Mouse (Mus musculus) megakaryocyte, adult 5-6 weeks (primary cell): ENCODE data around the gene Ulk4. TPM values are rescaled to one million over a fixed set of nuclear protein-coding genes. Genes with fewer than 3 reads are reported as not detected.

Experiments
- ATAC-seq: 2 replicates; pipeline ENCODE4 v1.8.0; 2016; ENCODE audit warnings: mild to moderate bottlenecking, inconsistent platforms; ENCODE audit not compliant: poor library complexity, severe bottlenecking
- total RNA-seq, 2 experiments: library from RNA; stranded (forward) in 1 of 2; stranded (reverse) in 1 of 2; fragments of 153-499, 151-499 nt in 1 of 2; fragments of 221-1000, 200-1000 nt in 1 of 2; gene quantifications; 2 replicates each; pipeline versions ENCODE4 v1.2.3 to v1.2.4; 2015 to 2017

The Ulk4 gene
- total RNA-seq (2015) (0.20 TPM in 1 of 2 replicates, not detected in the other), total RNA-seq (2017) (0.12 and 1.0 TPM in 2 replicates)

GRCm38 (mm10) chr9:121277118-121278060, at the start of gene Ulk4:
TSS of gene Ulk4 (minus strand) at chr9:121277197.
- peak; percentile 97 for ATAC-seq

GRCm38 (mm10) chr9:121322034-121322433, 45.0 kb upstream of the Ulk4 start:
- no peak for ATAC-seq

GRCm38 (mm10) chr9:121321118-121321517, 44.1 kb upstream of the Ulk4 start:
- no peak for ATAC-seq

- ATAC-seq = no peak
These were observed 43.4 kb upstream of the Ulk4 start for GRCm38 (mm10) chr9:121320433-121320832.

- ATAC-seq = no peak
These were observed 42.4 kb upstream of the Ulk4 start for GRCm38 (mm10) chr9:121319323-121319966.

GRCm38 (mm10) chr9:121316621-121317405, 39.8 kb upstream of the Ulk4 start:
- peak; percentile 56 for ATAC-seq

GRCm38 (mm10) chr9:121315901-121316595, 39.1 kb upstream of the Ulk4 start:
- ATAC-seq = no peak

- ATAC-seq = peak; percentile 61
These were observed 37.6 kb upstream of the Ulk4 start for GRCm38 (mm10) chr9:121314541-121315152.

- peak; percentile 53 for ATAC-seq
These were observed 36.8 kb upstream of the Ulk4 start for GRCm38 (mm10) chr9:121313656-121314374.

- no peak for ATAC-seq
These were observed 35.4 kb upstream of the Ulk4 start for GRCm38 (mm10) chr9:121312237-121312891.

- no peak for ATAC-seq
These were observed 34.8 kb upstream of the Ulk4 start for GRCm38 (mm10) chr9:121311846-121312236.

GRCm38 (mm10) chr9:121310501-121310900, 33.5 kb upstream of the Ulk4 start:
- ATAC-seq = no peak

GRCm38 (mm10) chr9:121309287-121309686, 32.3 kb upstream of the Ulk4 start:
- no peak for ATAC-seq

- peak; percentile 65 for ATAC-seq
These were observed 28.5 kb upstream of the Ulk4 start for GRCm38 (mm10) chr9:121305456-121305855.

- ATAC-seq = no peak
These were observed 27.5 kb upstream of the Ulk4 start for GRCm38 (mm10) chr9:121304520-121304919.

GRCm38 (mm10) chr9:121303748-121304147, 26.8 kb upstream of the Ulk4 start:
- ATAC-seq = no peak

- ATAC-seq = no peak
These were observed 26.1 kb upstream of the Ulk4 start for GRCm38 (mm10) chr9:121303086-121303485.

- no peak for ATAC-seq
These were observed 25.5 kb upstream of the Ulk4 start for GRCm38 (mm10) chr9:121302543-121302942.
